Mouse (Mus musculus) G1E (cell line): ENCODE measurements around the gene Bgn.

Experiments
- CTCF ChIP-seq: IDR thresholded peaks from 2 replicates; pipeline ENCODE4 v1.5.1; 2012; ENCODE audit warnings: low read depth, low read length, inconsistent platforms, mixed read lengths
- GATA1 ChIP-seq: IDR thresholded peaks from 2 replicates; pipeline ENCODE4 v1.6.1; 2012; ENCODE audit warnings: borderline replicate concordance, low read length, inconsistent platforms, mixed read lengths
- TAL1 ChIP-seq: conservative IDR thresholded peaks from 2 replicates; pipeline ENCODE4 v1.6.1; 2012; ENCODE audit warnings: low read depth, low read length, inconsistent platforms, mixed read lengths

GRCm38 (mm10) chrX:73486920-73487319, 3.5 kb downstream of the Bgn start:
- TF ChIP-seq CTCF: no peak
- TF ChIP-seq TAL1: no peak
- TF ChIP-seq GATA1: no peak
